21 mouse cellular contexts compared by ENCODE assay signal in genomic region chr13:111995716-111996115, GRCm38 (mm10).
DNase-seq lines count a peak whose midpoint lies in the region; ATAC-seq and TF ChIP-seq lines count a peak whose summit lies in the region.
"Had no signal": no experiment of that assay in that cellular context is flagged by ENCODE, and none has a peak within 500 bp of the region (broad histone marks: within the 10 kb centered on the region; RNA-seq: fewer than 3 reads in every experiment).

No protein-coding gene starts in this region.

- no peak overlapping the region for H3K27ac ChIP-seq in lung, embryonic 14.5 days (ENCODE audit: low read depth)
- no peak overlapping the region for H3K27ac ChIP-seq in lung, postnatal 0 days (ENCODE audit: low read length)
- H3K27ac ChIP-seq in CH12.LX (ENCODE audit: insufficient read depth, low read depth) (no peak overlapping the region), MEL (ENCODE audit: control insufficient read depth, low read depth, low read length) (no peak overlapping the region)
- H3K27ac ChIP-seq: embryonic facial prominence, embryonic 15.5 days; forebrain, embryonic 15.5 days; heart, adult 2 months; heart, embryonic 15.5 days; hindbrain, embryonic 10.5 days; hindbrain, embryonic 14.5 days had no signal

- no peaks in the 10 kb centered on the region for H3K27me3 ChIP-seq in lung, embryonic 14.5 days (ENCODE audit: insufficient read depth, low read length)
- no peaks in the 10 kb centered on the region for H3K27me3 ChIP-seq in lung, postnatal 0 days (replicated peaks; ENCODE audit: insufficient read depth, low read length)
- H3K27me3 ChIP-seq in CH12.LX (replicated peaks) = no peaks in the 10 kb centered on the region
- H3K27me3 ChIP-seq in MEL (ENCODE audit: control insufficient read depth in 1 of 2, insufficient read depth in 2 of 2, low read length in 2 of 2) = no peaks in the 10 kb centered on the region; a peak in 1 of 4 replicates
- H3K27me3 ChIP-seq: embryonic facial prominence, embryonic 15.5 days; forebrain, embryonic 15.5 days had no signal

- H3K9ac ChIP-seq in lung, embryonic 14.5 days = no peak overlapping the region
- H3K9ac ChIP-seq in lung, postnatal 0 days (replicated peaks; ENCODE audit: low read depth) = no peak overlapping the region
- no peak overlapping the region for H3K9ac ChIP-seq in CH12.LX (ENCODE audit: insufficient read depth, low read depth)
- H3K9ac ChIP-seq in MEL (ENCODE audit: control insufficient read depth, low read depth, low read length, poor library complexity, severe bottlenecking) = no peak overlapping the region
- H3K9ac ChIP-seq: embryonic facial prominence, embryonic 15.5 days; forebrain, embryonic 15.5 days; heart, embryonic 15.5 days; hindbrain, embryonic 14.5 days had no signal

- TF ChIP-seq CTCF in lung, embryonic 14.5 days (IDR thresholded peaks at IDR 0.05; ENCODE audit: low read depth) = no peak
- no peak for TF ChIP-seq CTCF in lung, postnatal 0 days (IDR thresholded peaks at IDR 0.05)
- TF ChIP-seq CTCF in CH12.LX (conservative IDR thresholded peaks at IDR 0.05 in 1 of 2, IDR thresholded peaks at IDR 0.05 in 1 of 2; ENCODE audit: low read depth in 2 of 2, low read length in 2 of 2) (no peak), MEL (IDR thresholded peaks at IDR 0.05 in 2 of 3, conservative IDR thresholded peaks at IDR 0.05 in 1 of 3; ENCODE audit: control insufficient read depth in 1 of 3, insufficient read depth in 1 of 3, low read depth in 2 of 3, low read length in 3 of 3, poor library complexity in 1 of 3, severe bottlenecking in 1 of 3) (no peak)

- DNase-seq in lung, embryonic 14.5 days = peak; percentile 34
- DNase-seq in lung, postnatal 0 days (ENCODE audit: low spot score) = no peak
- DNase-seq in CH12.LX (ENCODE audit: extremely low read depth) = no peak
- no peak for DNase-seq in MEL (ENCODE audit: low read depth, low spot score)
- peak; percentile 53 for DNase-seq in thymus, postnatal 4 days
- no peak for DNase-seq in adrenal gland, postnatal 25 days
- DNase-seq: cerebellum, adult 11-12 months; cerebellum, adult 9-11 months; cerebellum, postnatal 36 days; gastrocnemius, postnatal 10 days; heart, adult 2 months; heart, postnatal 14 days had no signal

- H3K4me3 ChIP-seq in lung, embryonic 14.5 days (ENCODE audit: low read depth, low read length) = no peak overlapping the region
- no peak overlapping the region for H3K4me3 ChIP-seq in lung, postnatal 0 days (ENCODE audit: low read depth, low read length)
- no peak overlapping the region for H3K4me3 ChIP-seq in CH12.LX (replicated peaks in 1 of 3; ENCODE audit: low read depth in 2 of 3, low read length in 2 of 3, poor library complexity in 1 of 3)
- H3K4me3 ChIP-seq in MEL (ENCODE audit: control insufficient read depth in 1 of 2, insufficient read depth in 1 of 2, low read depth in 2 of 2, low read length in 2 of 2) = no peak overlapping the region
- H3K4me3 ChIP-seq: embryonic facial prominence, embryonic 15.5 days; erythroblast, embryonic 14.5 days; forebrain, embryonic 10.5 days; forebrain, embryonic 15.5 days; heart, adult 2 months; heart, embryonic 15.5 days; hindbrain, embryonic 10.5 days had no signal

- H3K36me3 ChIP-seq in lung, embryonic 14.5 days (ENCODE audit: insufficient read depth) = no peaks in the 10 kb centered on the region
- no peaks in the 10 kb centered on the region for H3K36me3 ChIP-seq in lung, postnatal 0 days (ENCODE audit: insufficient read depth, low read length)
- no peaks in the 10 kb centered on the region for H3K36me3 ChIP-seq in CH12.LX (replicated peaks in 1 of 2; ENCODE audit: control insufficient read depth in 1 of 2, insufficient read depth in 1 of 2, low read length in 1 of 2)
- H3K36me3 ChIP-seq in MEL (ENCODE audit: control insufficient read depth in 1 of 2, insufficient read depth in 2 of 2, low read length in 2 of 2) = no peaks in the 10 kb centered on the region
- H3K36me3 ChIP-seq: embryonic facial prominence, embryonic 15.5 days; forebrain, embryonic 10.5 days; forebrain, embryonic 15.5 days; G1E; heart, embryonic 15.5 days; hindbrain, embryonic 10.5 days had no signal

- H3K79me2 ChIP-seq in CH12.LX (replicated peaks; ENCODE audit: control insufficient read depth, extremely low read depth, insufficient read depth, poor library complexity, severe bottlenecking) (no peaks in the 10 kb centered on the region), MEL (ENCODE audit: control insufficient read depth, insufficient read depth, low read length, poor library complexity) (no peaks in the 10 kb centered on the region)

- H3K4me1 ChIP-seq in lung, embryonic 14.5 days (ENCODE audit: insufficient read depth) = peaks cover 13% of the 10 kb centered on the region
- no peaks in the 10 kb centered on the region for H3K4me1 ChIP-seq in lung, postnatal 0 days (ENCODE audit: insufficient read depth, low read depth, low read length)
- H3K4me1 ChIP-seq in CH12.LX (ENCODE audit: control insufficient read depth in 1 of 2, insufficient read depth in 2 of 2) = peaks cover 0 to 31% of the 10 kb centered on the region in 2 experiments; a peak in 2 of 4 replicates
- H3K4me1 ChIP-seq in MEL (ENCODE audit: control insufficient read depth in 1 of 2, insufficient read depth in 2 of 2, low read length in 2 of 2) = no peaks in the 10 kb centered on the region

- in situ Hi-C loops in CH12.LX (cut with MboI; ENCODE audit: low pct_ligation_motif_present, low pct_unique_long_range_greater_than_20kb, low sequenced_read_pairs) = no loop called here

- H3K9me3 ChIP-seq in lung, embryonic 14.5 days (ENCODE audit: low read depth, low read length) = no peaks in the 10 kb centered on the region
- no peaks in the 10 kb centered on the region for H3K9me3 ChIP-seq in lung, postnatal 0 days (ENCODE audit: low read length)
- H3K9me3 ChIP-seq in CH12.LX (replicated peaks; ENCODE audit: low read length) (no peaks in the 10 kb centered on the region), MEL (replicated peaks; ENCODE audit: insufficient read depth, low read length) (no peaks in the 10 kb centered on the region)
- H3K9me3 ChIP-seq: embryonic facial prominence, embryonic 15.5 days; forebrain, embryonic 10.5 days; forebrain, embryonic 15.5 days; G1E; heart, embryonic 15.5 days; hindbrain, embryonic 10.5 days had no signal

- 59% methylated on average over 6 of the region's 6 CpGs for WGBS in lung, embryonic 14.5 days
- 75% methylated on average over 6 of the region's 6 CpGs for WGBS in lung, postnatal 0 days

- dilution Hi-C loops in CH12.LX (cut with MboI; ENCODE audit: extremely low pct_ligation_motif_present, extremely low pct_unique_long_range_greater_than_20kb, low sequenced_read_pairs) = no loop called here

- no peak for ATAC-seq in lung, embryonic 14.5 days (ENCODE audit: insufficient read depth)
- no peak for ATAC-seq in lung, postnatal 0 days
- ATAC-seq: forebrain, embryonic 15.5 days had no signal

- TF ChIP-seq POLR2A in CH12.LX (IDR thresholded peaks at IDR 0.05; ENCODE audit: low read depth, low read length) (no peak), MEL (IDR thresholded peaks at IDR 0.05; ENCODE audit: control insufficient read depth in 1 of 2, insufficient read depth in 1 of 2, low read depth in 1 of 2, low read length in 2 of 2, poor library complexity in 1 of 2) (no peak)

- no peak overlapping the region for H3K4me2 ChIP-seq in lung, embryonic 14.5 days
- no peak overlapping the region for H3K4me2 ChIP-seq in lung, postnatal 0 days (replicated peaks; ENCODE audit: low read depth, low read length)
- no peak overlapping the region for H3K4me2 ChIP-seq in CH12.LX (ENCODE audit: insufficient read depth, low read depth, poor library complexity, severe bottlenecking)
- H3K4me2 ChIP-seq: embryonic facial prominence, embryonic 15.5 days; forebrain, embryonic 15.5 days; heart, embryonic 11.5 days; heart, embryonic 15.5 days; hindbrain, embryonic 14.5 days had no signal

- TF ChIP-seq RAD21 in CH12.LX (IDR thresholded peaks at IDR 0.05; ENCODE audit: low read depth, low read length) = no peak
- TF ChIP-seq RAD21 in MEL (IDR thresholded peaks at IDR 0.05; ENCODE audit: low read depth, low read length) = no peak

- no peak for TF ChIP-seq EP300 in lung, postnatal 0 days (IDR thresholded peaks at IDR 0.05)
- TF ChIP-seq EP300 in CH12.LX (IDR thresholded peaks at IDR 0.05; ENCODE audit: low read length) (no peak), MEL (IDR thresholded peaks at IDR 0.05; ENCODE audit: low read depth in 1 of 2, low read length in 2 of 2) (no peak)

TF ChIP-seq in CH12.LX, 34 proteins besides CTCF, POLR2A, EP300 and RAD21:
- TF ChIP-seq MAFK (IDR thresholded peaks at IDR 0.05; ENCODE audit: insufficient replicate concordance, low read length) (peak; percentile 83), ZC3H11A (IDR thresholded peaks at IDR 0.05; ENCODE audit: low read depth, low read length) (no peak)

TF ChIP-seq in MEL, 35 proteins besides CTCF, POLR2A, EP300 and RAD21:
- peak; percentile 61 for TF ChIP-seq MAFK (IDR thresholded peaks at IDR 0.05; ENCODE audit: borderline replicate concordance, low read depth, low read length)
- no peak for TF ChIP-seq POLR2AphosphoS2 (IDR thresholded peaks at IDR 0.05; ENCODE audit: low read length)

Comparison
In these comparisons a context has a peak if more than half of its experiments do, and no peak if none do; other contexts are left out.
1. DNase-seq: peak in lung, embryonic 14.5 days (single experiment) and thymus, postnatal 4 days (single experiment); none in lung, postnatal 0 days (single experiment), CH12.LX (single experiment), MEL (single experiment) and adrenal gland, postnatal 25 days (single experiment).